Mouse (Mus musculus) pancreas, adult 10 weeks (tissue): Measurements from ENCODE around the gene Fam126a. TPM values are rescaled to one million over a fixed set of nuclear protein-coding genes. Genes with fewer than 3 reads are reported as not detected.

ENCODE experiments used
- polyA plus RNA-seq: library from polyadenylated mRNA; stranded (reverse); fragments of 350-450 nt; fragmentation: Illumina TruSeq; extraction: RNeasy Lipid Tissue Mini Kit (QIAGEN cat#74804); gene quantifications from one replicate; pipeline ENCODE4 v1.2.3, GENCODE M21; 2015; ENCODE audit warnings: low read depth, low replicate concordance; ENCODE audit not compliant: insufficient read depth

Gene Fam126a
- 2.8 TPM for polyA plus RNA-seq

DNA sequence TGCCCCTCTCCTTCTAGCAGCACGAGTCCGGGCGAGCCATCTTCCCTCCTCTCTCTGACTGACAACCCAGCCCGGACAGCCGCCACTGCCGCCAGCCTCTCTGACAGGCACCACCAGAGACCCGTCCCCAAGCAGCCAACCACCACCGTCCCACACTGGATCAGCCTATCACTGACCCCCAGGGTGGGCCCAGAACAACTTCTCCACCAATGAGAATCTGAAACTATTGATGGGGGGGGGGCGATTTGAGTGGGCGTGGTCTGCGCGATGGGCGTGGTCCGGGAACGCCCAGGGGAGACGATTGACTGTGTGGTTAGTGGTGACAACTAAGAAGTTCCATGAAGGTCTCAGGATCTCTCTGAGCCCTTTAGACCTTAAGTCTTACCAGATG is at the start of gene Fam126a:
Gene Fam126a (minus strand): TSS at position 112 of the 391 bp plus-strand sequence.

Other genes starting within 250 kb of the Fam126a start
- 6.1 TPM for gene Pus7, start 247.0 kb downstream of the Fam126a start, polyA plus RNA-seq
- gene Rint1, start 243.0 kb downstream of the Fam126a start, polyA plus RNA-seq, result 14.5 TPM
- gene Tomm7, start 186.5 kb downstream of the Fam126a start, polyA plus RNA-seq, result 24.0 TPM
- gene Klhl7, start 69.9 kb upstream of the Fam126a start, polyA plus RNA-seq, result 6.4 TPM
- 1.2 TPM for gene Nupl2, start 134.3 kb upstream of the Fam126a start, polyA plus RNA-seq